Mouse (Mus musculus): ENCODE measurements around the gene Slc35f6.

Slc35f6 gene

GRCm38 (mm10) chr5:30621211-30621790 is 26.4 kb upstream of the Slc35f6 start:
- no peak for DNase-seq (ENCODE audit: extremely low read depth, low read depth)

DNA sequence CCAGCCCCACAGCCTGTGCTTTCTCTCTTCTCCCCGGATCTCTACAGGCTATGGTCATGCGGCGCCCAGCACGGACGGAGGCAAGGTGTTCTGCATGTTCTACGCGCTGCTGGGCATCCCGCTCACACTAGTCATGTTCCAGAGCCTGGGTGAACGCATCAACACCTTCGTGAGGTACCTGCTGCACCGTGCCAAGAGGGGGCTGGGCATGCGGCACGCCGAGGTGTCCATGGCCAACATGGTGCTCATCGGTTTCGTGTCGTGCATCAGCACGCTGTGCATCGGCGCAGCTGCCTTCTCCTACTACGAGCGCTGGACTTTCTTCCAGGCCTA is 25.9 kb upstream of the Slc35f6 start:
- no peak for DNase-seq (ENCODE audit: extremely low read depth, low read depth)

DNA sequence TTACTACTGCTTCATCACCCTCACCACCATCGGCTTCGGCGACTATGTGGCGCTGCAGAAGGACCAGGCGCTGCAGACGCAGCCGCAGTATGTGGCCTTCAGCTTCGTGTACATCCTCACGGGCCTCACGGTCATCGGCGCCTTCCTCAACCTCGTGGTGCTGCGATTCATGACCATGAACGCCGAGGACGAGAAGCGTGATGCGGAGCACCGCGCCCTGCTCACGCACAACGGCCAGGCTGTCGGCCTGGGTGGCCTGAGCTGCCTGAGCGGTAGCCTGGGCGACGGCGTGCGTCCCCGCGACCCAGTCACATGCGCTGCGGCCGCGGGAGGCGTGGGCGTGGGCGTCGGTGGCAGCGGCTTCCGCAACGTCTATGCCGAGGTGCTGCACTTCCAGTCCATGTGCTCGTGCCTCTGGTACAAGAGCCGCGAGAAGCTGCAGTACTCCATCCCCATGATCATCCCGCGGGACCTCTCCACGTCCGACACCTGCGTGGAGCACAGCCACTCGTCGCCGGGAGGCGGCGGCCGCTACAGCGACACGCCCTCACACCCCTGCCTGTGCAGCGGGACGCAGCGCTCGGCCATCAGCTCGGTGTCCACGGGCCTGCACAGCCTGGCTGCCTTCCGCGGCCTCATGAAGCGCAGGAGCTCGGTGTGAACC is 25.4 kb upstream of the Slc35f6 start:
- no peak for DNase-seq (ENCODE audit: extremely low read depth, low read depth)

GRCm38 (mm10) chr5:30622841-30623185 is 24.9 kb upstream of the Slc35f6 start:
- DNase-seq (ENCODE audit: extremely low read depth, low read depth): no peak

GRCm38 (mm10) chr5:30623380-30623779 is 24.4 kb upstream of the Slc35f6 start:
- DNase-seq (ENCODE audit: extremely low read depth, low read depth): no peak

- DNase-seq (ENCODE audit: extremely low read depth, low read depth): no peak
Observed at GRCm38 (mm10) chr5:30624311-30624710, 23.4 kb upstream of the Slc35f6 start.

- no peak for DNase-seq (ENCODE audit: extremely low read depth, low read depth)
Observed at GRCm38 (mm10) chr5:30624908-30625307, 22.8 kb upstream of the Slc35f6 start.

DNA sequence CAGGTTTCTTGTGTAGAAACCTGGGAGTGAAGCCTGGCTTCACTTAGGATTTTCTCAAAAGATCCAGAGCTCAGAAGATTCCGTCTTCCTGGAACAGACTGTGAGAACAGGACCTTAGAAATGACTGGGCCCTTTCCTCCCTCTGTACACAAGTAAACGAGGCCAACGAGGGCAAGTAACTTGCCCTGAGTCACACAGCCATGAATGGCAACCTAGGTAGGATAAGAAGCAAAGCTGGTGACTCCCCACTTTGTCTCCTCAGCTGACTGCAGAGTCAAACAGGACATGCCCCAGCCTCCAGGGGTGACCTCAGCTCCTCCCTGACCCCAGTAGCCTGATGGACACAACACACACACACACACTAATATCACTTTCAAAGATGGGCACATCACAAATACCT is 22.4 kb upstream of the Slc35f6 start:
- DNase-seq (ENCODE audit: extremely low read depth, low read depth): no peak

DNA sequence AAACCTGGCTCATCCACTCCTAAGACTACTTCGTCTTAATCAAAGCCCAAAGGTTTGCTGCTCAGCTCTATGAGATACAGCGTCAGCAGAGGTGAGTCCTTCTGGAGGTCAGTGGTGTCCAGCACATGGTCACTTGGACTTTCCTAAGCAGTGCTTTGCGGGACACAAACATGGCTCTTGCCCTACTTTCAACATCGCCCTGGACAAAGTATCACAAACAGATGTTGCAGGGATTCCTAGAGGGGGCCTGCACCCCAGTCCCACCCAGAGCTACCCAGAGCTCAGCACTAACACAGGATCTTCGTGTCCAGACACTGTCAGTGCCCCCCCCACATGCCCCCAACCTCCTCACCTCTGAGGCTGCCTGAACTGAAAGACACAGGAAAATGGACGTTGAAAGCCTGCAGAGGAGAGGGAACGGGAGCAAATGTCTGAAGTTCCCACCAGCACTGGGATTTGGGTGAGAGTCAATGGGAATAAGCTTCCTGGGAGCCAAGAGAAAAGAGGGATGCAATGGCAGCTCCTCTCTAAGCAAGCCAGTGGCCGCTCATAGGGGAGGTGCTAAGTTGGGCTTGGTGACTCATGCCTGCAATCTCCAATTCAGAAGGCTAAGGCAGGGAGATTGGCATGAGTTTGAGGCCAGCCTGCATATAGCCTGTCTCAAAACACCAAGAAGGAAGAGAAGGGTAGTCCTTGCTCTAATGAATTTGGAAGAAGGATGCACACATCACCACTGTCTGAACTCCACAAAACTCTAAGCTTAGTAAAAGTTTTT is 21.2 kb upstream of the Slc35f6 start:
- DNase-seq (ENCODE audit: extremely low read depth, low read depth): no peak

DNA sequence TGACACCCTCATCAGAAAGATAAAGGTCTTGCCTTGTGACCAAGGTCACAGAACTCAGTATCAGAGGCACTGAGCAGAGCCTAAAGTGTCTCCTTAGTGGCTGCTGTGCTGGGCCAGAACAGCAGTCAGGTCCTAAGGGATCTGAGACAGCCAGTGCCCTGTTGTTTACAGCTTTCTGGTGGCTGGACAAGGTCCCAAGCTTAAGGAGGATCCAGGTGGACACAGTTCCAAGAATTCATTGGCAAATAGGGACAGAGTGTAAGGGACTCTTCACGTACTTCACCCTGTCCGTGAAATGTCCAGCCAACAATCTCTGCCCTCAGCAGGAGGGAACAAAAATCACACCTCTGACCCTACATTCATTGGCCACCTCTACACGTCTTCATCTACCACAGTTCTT is 19.2 kb upstream of the Slc35f6 start:
- DNase-seq (ENCODE audit: extremely low read depth, low read depth): no peak

- no peak for DNase-seq (ENCODE audit: extremely low read depth, low read depth)
Observed at GRCm38 (mm10) chr5:30630401-30630800, 17.3 kb upstream of the Slc35f6 start.

DNA sequence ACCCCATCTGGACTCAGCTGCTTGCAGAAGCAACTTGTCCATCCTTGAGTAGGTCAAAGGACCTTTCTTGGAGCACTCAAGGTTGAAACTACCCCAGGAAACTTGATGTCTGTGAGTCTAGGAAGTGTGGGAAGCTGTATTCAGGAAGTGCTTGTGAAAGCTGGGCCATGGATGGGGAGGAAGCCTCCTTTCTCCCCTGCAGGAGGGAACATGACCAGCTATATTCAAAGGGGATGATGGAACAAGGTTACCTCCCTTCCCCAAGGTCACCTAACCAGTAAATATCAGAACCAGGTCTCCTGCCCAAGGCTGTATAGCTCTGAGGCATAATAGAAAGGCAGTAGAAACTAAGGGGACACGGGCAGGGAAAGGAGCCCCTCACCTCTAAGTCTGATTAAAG is 15.6 kb upstream of the Slc35f6 start:
- no peak for DNase-seq (ENCODE audit: extremely low read depth, low read depth)

GRCm38 (mm10) chr5:30636994-30637393 is 10.7 kb upstream of the Slc35f6 start:
- peak; percentile 28 for DNase-seq (ENCODE audit: extremely low read depth, low read depth)

DNA sequence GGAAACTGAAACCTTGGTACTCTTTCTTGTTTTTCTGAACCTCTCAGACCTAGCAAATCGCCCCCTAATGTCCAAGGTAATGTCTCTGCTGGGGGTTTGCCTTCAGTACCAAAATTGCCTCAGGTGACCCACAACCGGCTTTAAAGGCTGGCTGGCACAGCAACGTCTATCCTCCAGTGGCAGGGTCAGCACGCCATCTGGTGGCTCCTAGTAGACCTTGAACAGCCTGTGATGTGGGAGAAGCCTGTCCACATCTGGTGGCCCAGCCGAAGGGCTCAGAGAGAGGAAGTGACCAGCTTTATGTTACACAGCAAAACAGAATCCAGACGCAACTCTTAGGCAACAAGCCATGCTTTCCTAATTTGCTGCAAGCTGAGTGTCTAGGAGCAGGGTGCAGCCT is 9.7 kb upstream of the Slc35f6 start:
- peak; percentile 66 for DNase-seq (ENCODE audit: extremely low read depth, low read depth)

DNA sequence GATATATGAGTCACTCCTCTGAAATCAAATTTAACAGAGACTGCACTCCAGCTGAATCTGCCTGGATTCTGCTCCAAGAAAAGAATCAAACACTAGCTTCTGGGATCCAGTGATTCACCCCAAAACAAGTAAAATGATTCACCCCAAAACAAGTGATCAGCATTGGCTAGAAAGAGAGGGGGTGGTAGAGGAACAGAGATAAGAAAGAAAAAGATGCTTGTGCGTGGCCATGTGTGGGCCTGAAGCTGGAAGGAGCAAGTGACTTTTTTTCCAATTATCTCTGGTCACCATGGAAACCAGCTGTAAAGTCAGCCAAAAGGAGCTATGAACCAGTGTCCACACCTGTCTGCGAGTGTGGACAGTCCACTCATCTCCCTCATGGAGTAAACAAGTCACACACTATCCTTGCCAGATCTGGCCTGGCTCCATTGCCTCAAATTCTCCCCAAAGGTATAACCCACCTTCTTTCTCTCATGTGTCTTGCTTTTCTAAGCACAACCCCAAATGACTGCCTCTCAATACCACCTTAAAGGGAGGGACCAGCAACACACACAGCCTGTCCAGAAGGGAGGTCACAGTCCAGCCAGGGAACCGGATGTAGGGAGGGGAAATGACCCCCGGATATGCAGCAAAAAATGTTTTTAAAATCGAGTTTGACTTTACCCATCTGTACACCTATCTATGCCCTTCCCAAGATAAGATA is 4.1 kb upstream of the Slc35f6 start:
- no peak for DNase-seq (ENCODE audit: extremely low read depth, low read depth)

GRCm38 (mm10) chr5:30646036-30646435 is 1.7 kb upstream of the Slc35f6 start:
- no peak for DNase-seq (ENCODE audit: extremely low read depth, low read depth)

DNA sequence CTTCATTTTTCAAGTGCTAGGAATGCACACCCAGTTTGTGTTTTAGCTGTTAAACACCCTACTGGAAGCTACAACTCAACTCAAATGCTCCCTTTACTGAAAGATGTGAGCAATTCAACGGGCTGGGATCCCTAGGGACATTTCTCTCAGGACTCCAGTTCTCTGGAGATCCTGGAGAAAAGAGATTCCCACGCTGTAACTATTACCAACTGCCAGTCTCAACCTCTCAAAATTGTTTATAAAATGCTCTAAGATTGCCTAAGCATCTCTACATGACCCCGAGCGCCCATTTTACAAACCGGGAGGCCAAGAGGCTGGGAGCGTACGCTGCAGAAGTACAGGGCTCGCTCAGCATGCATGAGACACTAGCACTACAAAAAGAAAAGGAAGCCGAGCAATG is 337 bp upstream of the Slc35f6 start:
- peak; percentile 14 for DNase-seq (ENCODE audit: extremely low read depth, low read depth)

GRCm38 (mm10) chr5:30649558-30649957 is 1.8 kb downstream of the Slc35f6 start:
- DNase-seq (ENCODE audit: extremely low read depth, low read depth): no peak

- DNase-seq (ENCODE audit: extremely low read depth, low read depth): peak; percentile 58
Observed at GRCm38 (mm10) chr5:30650756-30651155, 3.0 kb downstream of the Slc35f6 start.

GRCm38 (mm10) chr5:30651554-30651953 is 3.8 kb downstream of the Slc35f6 start:
- no peak for DNase-seq (ENCODE audit: extremely low read depth, low read depth)

DNA sequence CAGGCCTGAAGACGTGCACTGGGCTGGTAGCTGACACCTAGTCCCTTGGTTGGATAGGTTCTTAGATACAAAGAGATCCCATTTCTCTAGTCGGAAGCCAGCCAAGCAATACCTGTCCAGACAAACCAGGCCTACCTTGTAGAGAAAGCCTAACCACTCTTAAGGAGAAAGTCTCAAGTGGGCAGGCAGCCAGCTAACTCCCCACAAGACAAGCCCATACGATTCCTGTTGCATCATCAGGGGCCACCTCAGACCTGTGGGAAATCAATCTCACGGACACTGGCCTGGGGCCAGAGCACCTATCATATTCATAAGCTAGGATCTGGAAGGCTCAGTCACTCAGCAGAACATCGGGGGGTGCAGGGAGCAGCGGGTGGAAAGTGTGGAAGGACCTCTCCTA is 5.5 kb downstream of the Slc35f6 start:
- DNase-seq (ENCODE audit: extremely low read depth, low read depth): no peak

DNA sequence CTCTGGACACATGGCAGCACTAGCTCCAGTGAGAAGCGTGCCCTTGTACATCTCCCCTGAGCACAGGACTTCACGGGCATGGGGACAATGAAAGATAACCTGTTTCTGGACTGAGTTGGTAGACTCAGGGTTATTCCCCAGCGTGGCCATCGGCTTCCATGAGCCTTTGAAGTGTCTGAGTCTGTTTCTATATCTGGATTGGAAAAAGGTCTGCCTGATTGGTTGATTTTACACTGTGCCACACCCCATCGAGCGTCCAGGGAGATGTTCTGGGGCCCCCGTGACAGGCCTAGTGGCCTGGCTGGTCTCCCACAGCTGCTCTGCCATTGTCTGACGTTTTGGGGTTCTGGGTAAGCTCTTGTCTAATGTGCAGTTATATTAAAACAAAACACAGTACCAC is 7.3 kb downstream of the Slc35f6 start:
- DNase-seq (ENCODE audit: extremely low read depth, low read depth): no peak
